Mouse (Mus musculus) bone marrow, adult 2 months (tissue): ENCODE results near the gene Bckdha. TPM values are rescaled to one million over a fixed set of nuclear protein-coding genes. Genes with fewer than 3 reads are reported as not detected.

ENCODE experiments used
- H3K27ac ChIP-seq: fragments of 200-500 bp; 2 replicates; pipeline ENCODE4 v1.5.1; 2012; ENCODE audit warnings: low read depth, mild to moderate bottlenecking, control low read depth, inconsistent platforms, low read length; ENCODE audit not compliant: control insufficient read depth, poor library complexity, insufficient read depth
- H3K4me1 ChIP-seq: fragments of 200-500 bp; 2 replicates; pipeline ENCODE4 v1.6.1; 2011; ENCODE audit warnings: low read length; ENCODE audit not compliant: control insufficient read depth, insufficient read depth
- H3K4me3 ChIP-seq: fragments of 200-500 bp; replicated peaks from 2 replicates; pipeline ENCODE3; 2011; ENCODE audit warnings: mild to moderate bottlenecking, low read depth, low read length, control low read depth; ENCODE audit not compliant: control insufficient read depth
- CTCF ChIP-seq: fragments of 200-500 bp; IDR thresholded peaks from 2 replicates; pipeline ENCODE4 v1.5.1; 2011; ENCODE audit warnings: low read length, control low read depth; ENCODE audit not compliant: control insufficient read depth, insufficient read depth
- POLR2A ChIP-seq: fragments of 200-500 bp; IDR thresholded peaks from 2 replicates; pipeline ENCODE4 v1.6.1; 2011; ENCODE audit warnings: low read depth, mild to moderate bottlenecking, control low read depth, low read length, borderline replicate concordance; ENCODE audit not compliant: control insufficient read depth
- WGBS: fragments of 180-500 bp; shearing (Covaris S2); methylation state at CpG from one replicate; pipeline ENCODE4 v1.1.7; 2018; 5-methylcytosine and 5-hydroxymethylcytosine counted together
- polyA plus RNA-seq: library from polyadenylated mRNA; stranded (reverse); fragments of >200 nt; gene quantifications from 2 replicates; pipeline ENCODE4 v1.2.4, GENCODE M21; 2011; ENCODE audit warnings: low replicate concordance; ENCODE audit not compliant: missing spikeins, insufficient read depth, insufficient read length

Gene Bckdha
- polyA plus RNA-seq, 1 experiment, result 36.1 TPM

- no peak for TF ChIP-seq POLR2A
- no peak for TF ChIP-seq CTCF
- Histone ChIP-seq H3K4me3 (no peak overlapping the region), H3K27ac (peak overlapping the region; percentile 36), H3K4me1 (peaks cover 25% of the 10 kb centered on the region)
- 13% methylated on average over 14 of the region's 14 CpGs for WGBS
Observed at GRCm38 (mm10) chr7:25645074-25645473, 13.7 kb downstream of the Bckdha start.

- Histone ChIP-seq H3K4me1 (peaks cover 25% of the 10 kb centered on the region), H3K27ac (peak overlapping the region; percentile 36), H3K4me3 (no peak overlapping the region)
- TF ChIP-seq CTCF (no peak), POLR2A (no peak)
- WGBS, result 10% methylated on average over 4 of the region's 4 CpGs
Observed at GRCm38 (mm10) chr7:25644631-25645030, 14.2 kb downstream of the Bckdha start.

- 20% methylated on average over 10 of the region's 10 CpGs for WGBS
- peaks cover 23% of the 10 kb centered on the region for H3K4me1 ChIP-seq
- TF ChIP-seq POLR2A (no peak), CTCF (no peak)
- no peak overlapping the region for H3K27ac ChIP-seq
- H3K4me3 ChIP-seq, result no peak overlapping the region
Observed at GRCm38 (mm10) chr7:25644136-25644535, 14.6 kb downstream of the Bckdha start.

GRCm38 (mm10) chr7:25639754-25640153 lies 19.0 kb downstream of the Bckdha start:
- H3K27ac ChIP-seq, result no peak overlapping the region
- no peak for TF ChIP-seq CTCF
- no peak for TF ChIP-seq POLR2A
- peaks cover 12% of the 10 kb centered on the region for H3K4me1 ChIP-seq
- H3K4me3 ChIP-seq, result no peak overlapping the region
- 94% methylated on average over 4 of the region's 4 CpGs for WGBS

GRCm38 (mm10) chr7:25637099-25637498 lies 21.7 kb downstream of the Bckdha start:
- no peak for TF ChIP-seq CTCF
- TF ChIP-seq POLR2A, result no peak
- Histone ChIP-seq H3K4me3 (no peak overlapping the region), H3K4me1 (peaks cover 14% of the 10 kb centered on the region), H3K27ac (peak overlapping the region; percentile 94)
- 81% methylated on average over 5 of the region's 5 CpGs for WGBS

- 56% methylated on average over 3 of the region's 3 CpGs for WGBS
- peaks cover 14% of the 10 kb centered on the region for H3K4me1 ChIP-seq
Observed at GRCm38 (mm10) chr7:25636373-25636772, 22.4 kb downstream of the Bckdha start.

GRCm38 (mm10) chr7:25632679-25633078 lies 26.1 kb downstream of the Bckdha start:
- Histone ChIP-seq H3K4me1 (peaks cover 16% of the 10 kb centered on the region), H3K27ac (peak overlapping the region; percentile 87), H3K4me3 (peak overlapping the region; percentile 6)
- WGBS, result 6% methylated on average over 5 of the region's 5 CpGs
- TF ChIP-seq POLR2A (peak; percentile 43; the same call in 1 of the 2 replicates), CTCF (no peak; the same call in 1 of the 2 replicates)

More at GRCm38 (mm10) chr7:25636373-25636772, 22.4 kb downstream of the Bckdha start:
- no peak overlapping the region for H3K4me3 ChIP-seq
- TF ChIP-seq POLR2A (peak; percentile 32; the same call in 1 of the 2 replicates), CTCF (no peak)
- peak overlapping the region; percentile 94 for H3K27ac ChIP-seq

GRCm38 (mm10) chr7:25628323-25628620 lies 30.5 kb downstream of the Bckdha start:
- Histone ChIP-seq H3K27ac (0 out of 2 replicates have a peak overlapping the region, but pooled peaks have one; percentile 40), H3K4me3 (peak overlapping the region; percentile 63), H3K4me1 (peaks cover 11% of the 10 kb centered on the region)
- TF ChIP-seq POLR2A (no peak), CTCF (no peak)
- WGBS, result 63% methylated on average over 8 of the region's 8 CpGs
